Mouse (Mus musculus): Measurements from ENCODE around the gene Me1.

GRCm38 (mm10) chr9:86560543-86560942 lies 135.2 kb downstream of the Me1 start:
- TF ChIP-seq CTCF (IDR thresholded peaks at IDR 0.05; ENCODE audit: low read depth) (no peak), EP300 (optimal IDR thresholded peaks at IDR 0.05) (no peak)

Measured in stomach, postnatal 0 days (tissue).